Mouse (Mus musculus): Measurements from ENCODE around the gene Lamp2. TPM values are rescaled to one million over a fixed set of nuclear protein-coding genes. Genes with fewer than 3 reads are reported as not detected.
"Not testable (repeated sequence)": the region's sequence is repeated elsewhere in the genome, so short reads cannot be mapped to it uniquely, and the experiment has no call there.

Gene Lamp2
- 100 to 1,000 TPM; 166 to 197 TPM for total RNA-seq (2021)
- long read RNA-seq, experiment 1, transcript Lamp2-202 (9 exons, 3,604 nt) = minor isoform, 90 of 303 reads
- long read RNA-seq, experiment 1, transcript Lamp2-201 (9 exons, 1,769 nt) = major isoform, 173 of 303 reads
- long read RNA-seq, experiment 1, partial matches to known transcripts = 18 of 303 reads
- long read RNA-seq, experiment 1, other reads (novel, unspliced or antisense) = 19 of 303 reads
- long read RNA-seq, experiment 2, transcript Lamp2-201 (9 exons, 1,769 nt) = minor isoform, 69 of 170 reads
- long read RNA-seq, experiment 2, transcript Lamp2-202 (9 exons, 3,604 nt) = major isoform, 85 of 170 reads
- long read RNA-seq, experiment 2, partial matches to known transcripts = 8 of 170 reads
- long read RNA-seq, experiment 2, other reads (novel, unspliced or antisense) = 7 of 170 reads

DNA sequence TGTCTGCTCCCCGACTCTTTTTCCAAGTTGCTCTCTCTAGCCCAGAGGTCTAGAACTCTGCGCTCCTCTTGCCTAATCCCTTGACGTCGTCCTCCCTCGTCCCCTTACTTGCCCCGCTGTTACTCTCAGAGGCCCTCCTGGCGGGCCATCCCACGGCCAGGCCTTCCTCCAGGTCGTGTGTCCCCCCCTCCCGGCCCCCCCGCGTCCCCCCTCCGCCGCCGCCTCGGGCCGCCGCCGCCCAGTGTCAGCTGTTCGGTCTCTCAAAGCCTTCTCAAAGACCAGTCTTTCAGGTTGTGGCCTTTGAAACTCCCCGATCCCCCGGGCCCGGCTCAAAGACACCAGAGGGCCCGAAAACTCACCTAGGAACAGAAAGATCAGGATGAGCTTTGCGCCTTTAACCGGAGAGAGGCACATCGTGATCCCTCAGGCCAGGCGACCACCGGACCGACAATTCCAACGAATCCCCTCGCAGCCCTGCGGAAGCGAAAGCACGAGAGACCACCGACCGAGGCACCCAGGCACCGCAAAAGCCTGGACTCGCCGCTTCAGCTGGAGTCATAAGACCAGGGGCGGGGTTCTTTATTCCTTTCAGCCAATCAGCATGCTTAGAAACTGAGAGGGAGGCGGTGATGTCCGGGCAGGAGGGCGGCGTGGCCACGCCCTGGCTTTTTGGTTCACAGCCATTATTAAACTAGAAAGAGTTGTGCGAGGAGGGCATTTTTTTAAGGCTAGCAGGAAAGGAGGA is at the start of gene Lamp2:
TSS of gene Lamp2 (minus strand) at position 565 of the 745 bp plus-strand sequence.
- DNase-seq = peak; percentile 83

DNA sequence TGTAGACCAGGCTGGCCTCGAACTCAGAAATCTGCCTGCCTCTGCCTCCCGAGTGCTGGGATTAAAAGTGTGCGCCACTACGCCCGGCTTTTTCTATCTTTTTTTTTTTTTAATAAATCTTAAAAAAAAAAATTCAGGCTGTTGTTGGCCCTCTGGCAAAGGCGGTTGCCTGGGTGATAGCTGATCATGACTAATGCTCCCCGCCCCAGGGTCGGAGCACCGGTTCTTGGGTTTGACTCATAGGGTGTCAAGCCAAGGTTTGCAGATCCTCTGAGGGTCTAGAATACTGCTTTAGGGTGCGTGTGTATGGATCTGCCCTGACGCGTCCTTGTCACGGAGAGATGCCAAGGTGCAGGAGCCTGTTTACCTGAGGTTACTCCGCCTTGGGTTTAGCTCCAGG is 48.6 kb upstream of the Lamp2 start:
- DNase-seq = peak; percentile 53

DNA sequence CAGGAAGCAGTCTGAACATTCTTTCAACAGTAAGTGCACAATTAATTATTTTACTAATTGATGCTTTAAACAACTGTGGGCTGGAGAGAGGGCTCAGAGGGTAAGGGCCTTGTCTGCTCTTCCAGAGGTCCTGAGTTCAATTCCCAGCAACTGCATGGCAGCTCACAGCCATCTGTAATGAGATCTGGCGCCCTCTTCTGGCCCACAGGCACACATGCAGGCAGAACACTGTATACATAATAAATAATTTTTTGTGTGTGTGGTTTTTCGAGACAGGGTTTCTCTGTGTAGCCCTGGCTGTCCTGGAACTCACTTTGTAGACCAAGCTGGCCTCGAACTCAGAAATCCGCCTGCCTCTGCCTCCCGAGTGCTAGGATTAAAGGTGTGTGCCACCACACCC is 45.9 kb upstream of the Lamp2 start:
- DNase-seq = not testable (repeated sequence)

DNA sequence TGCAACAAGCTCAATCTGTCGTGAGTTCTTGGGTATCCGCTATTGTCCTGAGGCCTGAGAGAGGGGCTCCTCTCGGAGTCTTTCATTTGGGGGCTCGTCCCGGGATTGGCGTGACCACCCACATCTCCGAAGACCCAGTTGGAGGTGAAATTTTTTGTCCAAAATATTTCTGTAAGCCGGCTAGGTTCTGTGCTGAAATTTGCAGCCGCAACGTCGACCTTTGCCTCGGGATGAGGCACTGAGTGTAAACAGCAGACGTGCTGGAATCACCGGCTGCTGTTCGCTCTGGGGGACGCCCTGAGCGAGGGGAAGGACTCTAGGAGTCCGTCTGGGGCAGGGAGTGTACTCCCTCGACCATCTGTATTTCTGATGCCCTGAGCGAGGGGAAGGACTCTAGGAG is 29.2 kb upstream of the Lamp2 start:
- not testable (repeated sequence) for DNase-seq

DNA sequence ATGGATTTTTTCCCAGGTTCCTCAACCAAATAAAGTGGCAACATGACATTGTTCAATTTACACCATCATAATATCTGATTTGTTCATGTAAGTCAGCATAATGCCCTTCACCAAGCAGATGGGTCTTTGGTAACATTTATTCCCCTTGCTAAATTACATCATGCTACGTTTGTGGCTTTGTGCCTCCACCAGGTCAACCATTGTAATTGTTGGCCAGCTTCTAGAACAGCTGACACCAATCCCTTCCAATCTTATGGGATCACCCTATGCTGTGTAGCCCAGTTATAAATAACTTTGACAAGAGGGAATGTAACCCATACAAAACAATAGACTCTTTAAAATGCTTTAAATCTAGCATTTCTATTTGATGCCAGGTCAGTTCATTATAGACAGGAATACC is 22.3 kb upstream of the Lamp2 start:
- no peak for DNase-seq

DNA sequence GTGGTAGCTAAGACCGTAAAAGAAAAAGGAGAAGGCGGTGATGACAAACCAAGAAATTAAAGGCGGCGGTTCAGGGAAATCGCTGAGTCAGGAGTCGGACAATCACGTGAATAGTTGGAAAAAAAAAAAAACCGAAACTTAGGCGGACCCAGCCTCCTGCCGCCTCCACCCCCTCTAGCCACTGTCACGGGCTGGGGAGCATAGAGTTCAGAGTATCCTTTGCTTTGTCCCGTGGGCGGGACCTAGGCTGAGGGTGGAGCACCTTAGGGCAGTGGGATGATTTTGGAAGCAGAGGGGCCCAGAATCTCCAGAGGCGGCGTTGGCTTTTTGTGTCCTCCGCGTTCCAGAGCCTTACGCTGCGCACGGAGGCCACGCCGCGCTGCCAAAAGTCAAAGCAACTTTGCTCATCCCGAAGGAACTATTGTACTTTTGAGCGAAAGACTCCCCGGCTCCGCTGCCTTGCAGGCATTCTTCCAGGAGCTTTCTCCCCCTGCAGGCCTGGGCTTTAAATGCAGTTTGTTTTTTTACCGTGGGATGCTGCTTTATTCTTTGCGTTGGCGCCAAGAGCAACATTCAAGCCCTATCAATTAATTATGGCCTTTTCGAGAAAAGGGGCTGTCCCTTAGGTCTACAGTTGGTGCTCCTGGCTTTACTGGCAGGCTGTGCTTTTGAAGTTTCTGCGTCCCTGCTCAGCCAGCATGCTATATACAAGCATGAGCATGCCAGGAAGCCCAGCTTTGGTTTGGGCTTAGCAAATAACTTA is 17.5 kb upstream of the Lamp2 start:
- DNase-seq = peak; percentile 78

DNA sequence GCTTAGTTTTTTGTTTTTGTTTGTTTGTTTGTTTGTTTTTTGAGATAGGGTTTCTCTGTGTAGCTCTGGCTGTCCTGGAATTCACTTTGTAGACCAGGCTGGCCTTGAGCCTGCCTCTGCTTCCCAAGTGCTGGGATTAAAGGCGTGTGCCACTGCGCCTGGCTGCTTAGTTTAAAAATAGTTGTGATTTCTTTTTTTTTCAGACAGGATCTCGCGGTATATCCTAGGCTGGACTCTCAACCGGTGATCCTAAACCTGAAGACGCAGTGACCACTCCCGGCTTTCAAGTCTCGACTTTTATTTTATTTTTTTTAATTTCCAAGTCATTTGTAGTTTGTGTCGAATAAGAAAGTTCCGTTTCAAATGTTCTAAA is 16.9 kb upstream of the Lamp2 start:
- DNase-seq = peak; percentile 7

DNA sequence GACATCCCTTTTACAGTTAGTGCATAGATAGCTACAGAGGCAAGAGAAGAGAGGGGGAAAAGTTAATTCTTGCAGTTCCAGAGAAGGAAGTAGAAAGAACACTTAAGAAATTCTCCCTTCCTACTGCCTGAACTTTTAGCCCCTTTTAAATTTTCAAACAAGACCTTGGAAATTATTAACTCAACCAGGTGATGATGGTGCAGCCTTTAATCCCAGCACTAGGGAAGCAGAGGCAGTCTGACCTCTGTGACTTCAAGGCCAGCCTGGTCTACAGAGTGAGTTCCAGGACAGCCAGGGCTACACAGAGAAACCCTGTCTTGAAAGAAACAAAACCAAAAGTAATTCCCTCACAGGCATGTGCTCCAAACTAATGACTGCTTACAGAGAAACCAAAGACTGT is 10.0 kb upstream of the Lamp2 start:
- no peak for DNase-seq

DNA sequence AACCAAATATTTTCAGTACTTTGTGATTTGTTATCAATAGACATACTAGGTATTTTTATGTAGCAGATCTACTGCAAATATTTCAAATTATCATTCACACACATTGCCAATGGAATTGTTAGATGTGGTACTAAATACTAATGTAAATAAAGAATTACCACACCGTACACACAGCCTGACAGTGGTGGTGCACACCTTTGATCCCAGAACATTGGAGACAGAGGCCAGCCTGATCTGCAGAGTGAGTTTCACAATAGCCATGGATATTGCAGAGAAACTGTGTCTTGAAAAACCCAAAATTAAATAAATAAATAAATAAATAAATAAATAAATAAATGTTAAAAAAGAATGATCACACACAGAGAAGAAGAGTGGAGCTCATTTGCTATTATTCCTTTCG is 6.9 kb upstream of the Lamp2 start:
- no peak for DNase-seq

DNA sequence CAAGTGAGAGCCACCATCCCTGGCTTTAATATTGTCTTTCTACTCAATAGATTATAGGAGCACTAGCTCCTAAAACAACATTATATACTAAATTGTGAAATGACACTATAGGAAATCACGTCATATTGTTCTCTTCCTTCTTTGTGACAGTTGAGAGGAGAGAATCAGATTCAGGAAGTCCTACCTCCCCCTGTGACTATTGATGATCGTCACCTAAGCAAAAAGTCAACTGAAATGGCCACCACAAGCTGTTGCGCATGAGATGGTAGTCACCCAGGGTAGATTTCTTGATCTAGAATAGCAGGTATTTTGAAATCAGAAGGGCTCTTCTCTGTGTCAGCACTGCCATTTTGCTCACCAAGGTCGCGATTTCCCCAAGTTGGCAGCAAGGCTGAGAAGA is 5.8 kb upstream of the Lamp2 start:
- no peak for DNase-seq

DNA sequence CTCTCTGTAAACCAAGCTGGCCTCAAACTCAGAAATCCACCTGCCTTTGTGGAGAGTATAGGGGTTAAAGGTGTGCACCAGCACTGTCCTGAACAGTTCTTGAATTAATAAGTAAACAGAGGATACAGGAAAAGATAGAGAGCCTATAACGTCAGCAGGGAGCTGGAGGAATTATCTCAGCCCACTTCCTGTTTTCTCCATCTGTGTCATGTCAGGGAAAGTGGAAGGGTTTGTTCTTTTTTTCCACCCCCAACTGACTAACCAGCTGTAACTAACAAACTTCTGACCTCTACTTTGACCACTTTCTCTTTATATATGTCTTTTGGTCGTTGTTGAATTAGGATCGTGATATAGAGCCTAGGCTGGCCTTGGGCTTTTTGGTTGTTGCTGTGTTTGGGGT is 4.6 kb upstream of the Lamp2 start:
- DNase-seq = no peak

DNA sequence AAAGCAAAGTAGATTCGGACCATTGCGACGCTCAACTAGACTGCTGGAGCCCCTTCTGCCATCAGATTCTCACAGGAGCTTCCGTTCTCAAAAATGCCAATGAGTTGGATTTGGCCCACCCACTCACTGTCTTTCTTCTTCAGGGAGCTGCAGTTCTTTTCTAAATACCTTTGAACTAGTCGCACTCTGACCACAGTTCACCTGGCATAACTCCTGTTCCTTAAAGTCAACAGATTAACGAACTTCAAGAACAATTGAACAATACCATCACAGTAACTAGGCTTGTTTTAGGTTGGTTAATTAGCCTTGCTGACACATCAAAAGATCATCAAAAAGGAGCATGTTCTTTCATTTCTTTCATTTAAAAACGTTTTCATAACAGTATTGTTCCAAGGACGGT is 2.8 kb upstream of the Lamp2 start:
- DNase-seq = no peak

DNA sequence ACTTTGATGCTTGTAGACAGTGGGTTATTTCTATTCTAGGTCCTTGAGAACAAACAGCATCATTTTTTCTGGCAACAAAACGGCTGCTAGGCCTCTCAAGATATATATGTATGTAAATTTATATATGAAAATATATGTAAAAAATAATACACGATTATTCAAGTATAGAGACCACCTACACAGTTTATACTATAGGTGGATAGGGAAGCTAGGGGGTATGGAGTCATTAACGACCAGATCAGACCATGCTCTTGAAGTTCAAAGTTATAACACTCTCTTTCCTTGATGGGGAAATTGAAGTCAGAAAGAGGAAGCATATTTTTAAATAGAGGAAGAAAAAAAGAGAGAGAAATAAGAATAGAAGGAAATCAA is 367 bp upstream of the Lamp2 start:
- DNase-seq = no peak

DNA sequence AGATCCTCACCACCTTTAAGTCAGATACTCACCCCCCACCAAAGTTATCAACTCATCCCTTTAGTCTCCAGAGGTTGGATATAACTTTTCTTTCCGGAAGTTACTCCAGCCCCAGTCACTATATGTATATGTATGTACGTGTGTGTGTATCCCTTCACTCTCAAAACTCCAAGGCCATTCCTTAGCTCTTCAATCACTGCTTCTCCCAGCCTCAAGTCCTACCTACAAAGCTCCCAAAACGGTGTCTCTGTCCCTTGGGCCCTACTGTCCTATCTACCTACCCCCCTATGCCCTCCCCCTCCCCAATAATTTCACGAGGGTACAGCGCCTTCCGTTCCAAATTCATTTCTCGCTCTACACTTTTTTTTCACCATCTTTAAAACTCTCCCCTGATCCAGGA is 780 bp downstream of the Lamp2 start:
- no peak for DNase-seq

DNA sequence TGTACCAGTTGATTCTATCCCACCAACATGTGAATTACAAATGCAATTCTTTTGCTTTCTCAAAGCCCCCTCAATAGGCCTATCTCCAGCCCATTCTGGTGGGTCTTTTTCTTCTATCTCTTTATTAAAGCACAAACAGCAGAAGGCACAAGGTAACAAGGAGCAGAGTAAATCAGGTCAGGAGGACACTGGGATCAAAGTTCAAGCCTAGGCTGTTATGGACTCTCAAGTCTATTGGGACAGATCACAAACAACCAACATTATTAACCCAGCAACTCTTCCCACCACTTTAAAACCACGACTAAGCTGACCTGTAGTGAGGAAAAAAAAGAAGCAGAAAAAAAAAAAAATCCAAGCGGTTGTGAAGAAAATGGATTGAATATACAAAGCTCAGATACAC is 1.4 kb downstream of the Lamp2 start:
- no peak for DNase-seq

DNA sequence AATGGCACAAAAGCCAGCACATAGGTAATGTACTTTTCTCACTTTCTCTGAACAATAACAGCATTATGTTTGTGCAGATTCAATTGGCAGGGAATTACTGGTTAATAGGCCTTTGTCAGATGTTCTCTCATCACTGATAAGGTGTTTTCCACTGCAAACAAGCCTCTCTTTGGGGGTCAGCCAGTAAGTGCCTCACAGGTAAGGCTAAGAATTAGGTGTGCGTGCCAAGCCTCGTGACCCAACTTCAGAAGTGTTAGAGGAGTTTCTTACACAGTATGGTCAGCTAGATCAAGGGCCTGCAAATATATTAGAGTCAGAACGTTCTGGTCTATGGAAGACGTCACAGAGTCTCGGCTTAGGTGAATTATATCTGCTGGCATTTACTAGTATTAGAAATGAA is 2.3 kb downstream of the Lamp2 start:
- DNase-seq = no peak

DNA sequence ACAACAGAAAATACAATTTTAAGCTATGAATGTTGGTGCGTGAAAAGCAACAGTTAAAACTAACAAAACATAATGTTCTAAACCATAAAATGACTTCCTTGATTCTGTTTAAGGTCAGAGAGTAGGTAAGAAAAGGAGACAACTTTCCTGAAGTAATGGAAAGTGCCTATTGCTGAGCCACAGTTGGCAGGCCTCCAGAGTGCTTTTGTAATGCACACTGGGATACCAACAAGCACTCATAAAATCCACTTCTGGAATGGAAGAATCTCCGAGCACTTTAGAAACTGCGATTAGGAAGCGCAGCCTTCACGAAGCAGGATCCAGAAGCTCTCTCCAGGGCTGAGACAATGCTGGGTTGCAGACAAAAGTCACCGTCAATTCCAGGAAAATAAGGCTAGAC is 5.8 kb downstream of the Lamp2 start:
- peak; percentile 41 for DNase-seq

DNA sequence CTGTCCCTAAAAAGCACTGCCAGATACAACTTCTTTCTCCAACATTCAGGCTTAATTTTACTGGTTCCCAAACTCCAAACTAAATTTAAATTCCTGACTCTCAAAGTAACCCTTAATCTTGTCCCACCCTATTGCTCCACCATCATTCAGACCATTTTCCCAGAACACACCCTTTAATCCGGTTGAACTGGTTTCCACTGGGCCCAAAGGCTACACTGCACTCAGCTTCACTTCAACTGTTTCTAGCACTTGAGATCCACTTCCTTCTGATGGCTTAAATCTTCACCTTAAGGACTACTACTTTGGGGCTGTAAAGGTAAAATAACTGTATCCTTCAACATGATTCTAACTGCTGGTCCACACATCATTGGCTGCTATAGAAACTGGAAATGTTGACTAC is 10.5 kb downstream of the Lamp2 start:
- no peak for DNase-seq

DNA sequence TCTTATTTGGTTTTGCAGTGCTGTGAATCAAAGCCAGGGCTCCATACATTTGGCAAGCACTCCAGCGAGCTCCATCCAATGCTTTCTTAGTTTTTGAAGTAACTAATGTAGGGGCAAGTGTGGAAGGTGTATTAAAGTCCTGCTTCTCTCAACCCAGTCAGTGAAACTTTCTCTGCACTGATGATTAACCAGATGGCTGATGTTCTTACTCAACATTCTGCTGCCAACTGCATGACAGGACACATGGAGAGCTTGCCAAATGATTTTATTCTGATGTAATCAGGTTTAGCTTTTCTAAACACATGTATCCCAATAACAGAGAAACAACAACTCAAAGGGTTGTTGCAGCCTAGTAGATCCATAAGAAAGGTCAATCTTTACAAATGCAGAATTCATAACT is 13.8 kb downstream of the Lamp2 start:
- DNase-seq = peak; percentile 7

DNA sequence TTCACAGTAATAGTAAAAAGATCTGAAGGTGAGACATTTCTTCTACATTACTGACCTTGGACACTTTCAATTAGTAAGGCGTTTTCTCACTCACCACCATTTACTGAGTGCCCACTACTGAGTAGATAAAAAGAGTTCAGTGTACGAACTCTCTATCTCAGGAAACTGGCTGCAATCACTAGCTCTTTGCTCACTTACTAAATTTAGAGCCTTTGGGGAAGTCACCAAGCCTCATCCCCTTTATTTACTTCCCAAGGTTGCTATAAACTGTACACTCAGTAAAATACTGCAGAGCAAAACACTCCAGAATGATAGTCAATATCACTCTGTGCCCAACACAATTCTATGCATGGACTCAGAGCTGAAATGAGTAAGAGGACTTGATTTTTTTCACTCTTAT is 16.6 kb downstream of the Lamp2 start:
- no peak for DNase-seq

DNA sequence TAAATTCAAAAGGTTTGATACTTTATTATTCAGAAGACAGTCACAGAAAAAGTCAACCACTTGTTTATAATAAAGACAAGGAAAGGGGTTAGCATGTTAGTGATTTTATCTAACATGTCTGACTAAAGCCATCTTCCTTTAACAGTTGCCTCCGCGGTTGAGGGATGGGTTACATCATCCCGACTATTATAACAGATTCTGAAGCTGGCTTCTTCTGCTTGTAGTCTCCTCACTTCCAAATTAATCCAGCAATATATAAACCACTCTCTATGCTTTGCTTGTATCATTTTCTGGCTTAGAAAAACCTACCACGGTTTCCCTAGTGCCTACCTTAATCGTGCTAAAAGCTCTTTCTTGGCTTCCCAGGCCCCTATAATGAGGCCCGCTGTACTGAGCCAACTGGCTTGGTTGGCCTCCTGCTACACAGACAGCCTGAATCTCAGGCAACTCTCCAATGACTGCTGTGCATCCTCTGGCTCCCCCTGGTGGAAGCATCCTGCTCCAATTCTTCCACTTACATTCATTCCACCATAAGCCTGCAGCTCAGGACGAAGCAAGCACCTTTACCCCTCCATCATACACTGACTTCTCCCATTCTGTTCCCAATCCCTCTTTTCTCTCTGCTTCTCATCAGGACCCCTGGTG is 18.0 kb downstream of the Lamp2 start:
- DNase-seq = peak; percentile 83

DNA sequence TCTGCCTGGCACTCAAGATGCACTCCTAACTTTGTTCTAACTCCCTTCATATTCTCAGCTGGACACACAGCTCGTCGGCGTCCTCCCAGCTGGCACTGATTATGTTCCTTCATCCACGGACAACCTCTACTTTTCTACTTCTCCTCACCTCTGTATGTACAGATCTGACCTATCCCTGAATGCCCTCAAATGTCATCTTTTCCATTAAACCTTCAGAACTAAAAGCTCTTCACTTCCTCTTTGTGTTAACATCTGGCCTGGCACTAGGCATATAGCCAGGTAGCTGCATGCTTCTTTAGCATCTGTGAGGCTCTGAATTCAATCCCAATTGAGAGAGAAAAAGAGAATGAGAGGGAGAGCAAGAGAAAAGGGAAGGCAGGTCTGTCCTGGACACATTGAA is 26.8 kb downstream of the Lamp2 start:
- no peak for DNase-seq
